Mouse (Mus musculus) liver, embryonic 13.5 days (tissue): ENCODE results near the gene Cbll1. TPM values are rescaled to one million over a fixed set of nuclear protein-coding genes. Genes with fewer than 3 reads are reported as not detected.

Experiments
- ATAC-seq: fragments of 200-750 bp; cut with Nextera tagmentation; 2 replicates; pipeline ENCODE4 v1.8.0; 2017; ENCODE audit warnings: low read depth, mild to moderate bottlenecking, moderate number of reproducible peaks, moderate library complexity
- DNase-seq: peaks from one replicate; pipeline ENCODE4 v3.0.0; 2022
- H3K27ac ChIP-seq: fragments of 300-500 bp; sonication (generic); 2 replicates; pipeline ENCODE4 v1.5.1; 2015; ENCODE audit warnings: moderate library complexity, mild to moderate bottlenecking, inconsistent platforms
- H3K27me3 ChIP-seq: fragments of 300-500 bp; sonication (generic); 2 replicates; pipeline ENCODE4 v1.6.1; 2015; ENCODE audit warnings: mild to moderate bottlenecking, inconsistent platforms
- H3K36me3 ChIP-seq: fragments of 300-500 bp; sonication (generic); 2 replicates; pipeline ENCODE4 v1.6.1; 2015; ENCODE audit warnings: mild to moderate bottlenecking, inconsistent platforms
- H3K4me1 ChIP-seq: fragments of 300-500 bp; sonication (generic); replicated peaks from 2 replicates; pipeline ENCODE4 v1.6.1; 2015; ENCODE audit warnings: inconsistent platforms
- H3K4me2 ChIP-seq: fragments of 300-500 bp; sonication (generic); 2 replicates; pipeline ENCODE4 v1.6.1; 2015; ENCODE audit warnings: inconsistent platforms, mild to moderate bottlenecking, moderate library complexity
- H3K4me3 ChIP-seq: fragments of 300-500 bp; sonication (generic); replicated peaks from 2 replicates; pipeline ENCODE4 v1.5.1; 2015; ENCODE audit warnings: mild to moderate bottlenecking, inconsistent platforms
- H3K9ac ChIP-seq: fragments of 300-500 bp; sonication (generic); 2 replicates; pipeline ENCODE4 v1.6.1; 2015; ENCODE audit warnings: mild to moderate bottlenecking, inconsistent platforms
- H3K9me3 ChIP-seq: fragments of 300-500 bp; sonication (generic); replicated peaks from 2 replicates; pipeline ENCODE4 v1.6.1; 2016; ENCODE audit warnings: inconsistent platforms
- WGBS: fragments of 180-500 bp; shearing (Covaris S2); methylation state at CpG from one replicate; pipeline ENCODE4 v1.1.7; 2015; ENCODE audit not compliant: insufficient replicate concordance; 5-methylcytosine and 5-hydroxymethylcytosine counted together
- polyA plus RNA-seq: library from polyadenylated mRNA; unstranded; fragments of >200 nt; fragmentation: Nextera tagmentation; extraction: Ambion mirVana; gene quantifications from 2 replicates; pipeline ENCODE4 v1.2.1, GENCODE M21; 2015

The Cbll1 gene
- polyA plus RNA-seq, result 4.7 and 6.1 TPM in 2 replicates

- Histone ChIP-seq H3K9me3 (no peaks in the 10 kb centered on the region), H3K4me3 (peak within 1 kb of the TSS; percentile 97), H3K27ac (peak within 1 kb of the TSS; percentile 81), H3K4me1 (peaks cover 26% of the 10 kb centered on the region), H3K4me2 (peak within 1 kb of the TSS; percentile 86), H3K9ac (peak within 1 kb of the TSS; percentile 91), H3K27me3 (no peaks in the 10 kb centered on the region), H3K36me3 (peaks cover under 1% of the 10 kb centered on the region)
- ATAC-seq, result peak; percentile 98
- peak; percentile 89 for DNase-seq
- WGBS, result under 1% methylated on average over 68 of the region's 68 CpGs
Measured at GRCm38 (mm10) chr12:31499314-31500131, at the start of gene Cbll1. Cbll1 (minus strand) TSS chr12:31499616.

- Histone ChIP-seq H3K9ac (no peak overlapping the region), H3K4me1 (no peaks in the 10 kb centered on the region), H3K36me3 (no peaks in the 10 kb centered on the region), H3K9me3 (no peaks in the 10 kb centered on the region), H3K27me3 (no peaks in the 10 kb centered on the region), H3K27ac (no peak overlapping the region), H3K4me3 (no peak overlapping the region), H3K4me2 (no peak overlapping the region)
- DNase-seq (no peak), ATAC-seq (no peak)
- WGBS, result 37% methylated on average over 1 of the region's 1 CpGs
Measured at GRCm38 (mm10) chr12:31546061-31546460, 46.6 kb upstream of the Cbll1 start.

GRCm38 (mm10) chr12:31545219-31545618, 45.8 kb upstream of the Cbll1 start:
- Histone ChIP-seq H3K9ac (no peak overlapping the region), H3K27me3 (no peaks in the 10 kb centered on the region), H3K36me3 (no peaks in the 10 kb centered on the region), H3K4me1 (no peaks in the 10 kb centered on the region), H3K9me3 (no peaks in the 10 kb centered on the region), H3K4me3 (no peak overlapping the region), H3K4me2 (no peak overlapping the region), H3K27ac (no peak overlapping the region)
- no peak for ATAC-seq
- WGBS, result 32% methylated on average over 2 of the region's 2 CpGs
- no peak for DNase-seq

- WGBS, result 54% methylated on average over 5 of the region's 5 CpGs
- H3K27me3 ChIP-seq, result no peaks in the 10 kb centered on the region
- H3K4me2 ChIP-seq, result no peak overlapping the region
- no peaks in the 10 kb centered on the region for H3K36me3 ChIP-seq
- no peak overlapping the region for H3K9ac ChIP-seq
- no peak overlapping the region for H3K27ac ChIP-seq
- no peaks in the 10 kb centered on the region for H3K9me3 ChIP-seq
- H3K4me3 ChIP-seq, result no peak overlapping the region
- no peaks in the 10 kb centered on the region for H3K4me1 ChIP-seq
- DNase-seq (no peak), ATAC-seq (no peak)
Measured at GRCm38 (mm10) chr12:31541541-31541940, 42.1 kb upstream of the Cbll1 start.

GRCm38 (mm10) chr12:31539783-31540182, 40.4 kb upstream of the Cbll1 start:
- no peak for DNase-seq
- Histone ChIP-seq H3K4me2 (no peak overlapping the region), H3K9me3 (no peaks in the 10 kb centered on the region), H3K4me1 (no peaks in the 10 kb centered on the region), H3K27ac (no peak overlapping the region), H3K36me3 (no peaks in the 10 kb centered on the region), H3K4me3 (no peak overlapping the region), H3K27me3 (no peaks in the 10 kb centered on the region), H3K9ac (no peak overlapping the region)
- no peak for ATAC-seq
- 60% methylated on average over 2 of the region's 2 CpGs for WGBS

GRCm38 (mm10) chr12:31537515-31538230, 38.3 kb upstream of the Cbll1 start:
- H3K9me3 ChIP-seq, result no peaks in the 10 kb centered on the region

GRCm38 (mm10) chr12:31534060-31534843, 34.8 kb upstream of the Cbll1 start:
- H3K36me3 ChIP-seq, result no peaks in the 10 kb centered on the region
- H3K9me3 ChIP-seq, result no peaks in the 10 kb centered on the region
- ATAC-seq (no peak), DNase-seq (no peak)
- no peaks in the 10 kb centered on the region for H3K27me3 ChIP-seq
- 55% methylated on average over 11 of the region's 11 CpGs for WGBS
- no peaks in the 10 kb centered on the region for H3K4me1 ChIP-seq
- no peak overlapping the region for H3K27ac ChIP-seq
- no peak overlapping the region for H3K4me3 ChIP-seq
- H3K9ac ChIP-seq, result no peak overlapping the region
- H3K4me2 ChIP-seq, result no peak overlapping the region

More at GRCm38 (mm10) chr12:31537515-31538230, 38.3 kb upstream of the Cbll1 start:
- Histone ChIP-seq H3K27ac (no peak overlapping the region), H3K4me3 (no peak overlapping the region), H3K4me2 (no peak overlapping the region), H3K4me1 (no peaks in the 10 kb centered on the region), H3K27me3 (no peaks in the 10 kb centered on the region), H3K9ac (no peak overlapping the region), H3K36me3 (no peaks in the 10 kb centered on the region)
- 57% methylated on average over 7 of the region's 7 CpGs for WGBS
- no peak for DNase-seq
- no peak for ATAC-seq

- H3K9ac ChIP-seq, result no peak overlapping the region
- no peaks in the 10 kb centered on the region for H3K9me3 ChIP-seq
- 44% methylated on average over 10 of the region's 10 CpGs for WGBS
- H3K27ac ChIP-seq, result no peak overlapping the region
- H3K4me3 ChIP-seq, result no peak overlapping the region
- H3K27me3 ChIP-seq, result no peaks in the 10 kb centered on the region
- H3K36me3 ChIP-seq, result no peaks in the 10 kb centered on the region
- no peak overlapping the region for H3K4me2 ChIP-seq
- no peak for ATAC-seq
- DNase-seq, result no peak
- no peaks in the 10 kb centered on the region for H3K4me1 ChIP-seq
Measured at GRCm38 (mm10) chr12:31533218-31533908, 33.9 kb upstream of the Cbll1 start.

- Histone ChIP-seq H3K36me3 (no peaks in the 10 kb centered on the region), H3K27me3 (no peaks in the 10 kb centered on the region), H3K4me3 (no peak overlapping the region), H3K9me3 (no peaks in the 10 kb centered on the region), H3K27ac (no peak overlapping the region), H3K9ac (no peak overlapping the region), H3K4me1 (no peaks in the 10 kb centered on the region), H3K4me2 (no peak overlapping the region)
- WGBS, result 72% methylated on average over 14 of the region's 14 CpGs
- ATAC-seq, result no peak
- DNase-seq, result no peak
Measured at GRCm38 (mm10) chr12:31532054-31532453, 32.6 kb upstream of the Cbll1 start.

GRCm38 (mm10) chr12:31527407-31527806, 28.0 kb upstream of the Cbll1 start:
- no peaks in the 10 kb centered on the region for H3K4me1 ChIP-seq
- H3K9me3 ChIP-seq, result no peaks in the 10 kb centered on the region
- no peaks in the 10 kb centered on the region for H3K36me3 ChIP-seq
- no peaks in the 10 kb centered on the region for H3K27me3 ChIP-seq
- no peak overlapping the region for H3K27ac ChIP-seq
- WGBS, result 47% methylated on average over 6 of the region's 6 CpGs
- no peak overlapping the region for H3K9ac ChIP-seq
- no peak for ATAC-seq
- DNase-seq, result no peak
- no peak overlapping the region for H3K4me2 ChIP-seq
- no peak overlapping the region for H3K4me3 ChIP-seq

GRCm38 (mm10) chr12:31521371-31521770, 22.0 kb upstream of the Cbll1 start:
- Histone ChIP-seq H3K36me3 (no peaks in the 10 kb centered on the region), H3K4me1 (no peaks in the 10 kb centered on the region), H3K9me3 (no peaks in the 10 kb centered on the region), H3K27me3 (no peaks in the 10 kb centered on the region), H3K4me2 (no peak overlapping the region), H3K27ac (no peak overlapping the region), H3K4me3 (no peak overlapping the region), H3K9ac (no peak overlapping the region)
- DNase-seq, result no peak
- no peak for ATAC-seq
- 54% methylated on average over 3 of the region's 3 CpGs for WGBS
